Mouse (Mus musculus) hindbrain, postnatal 0 days (tissue): ENCODE results near the gene Nt5c. TPM values are rescaled to one million over a fixed set of nuclear protein-coding genes. Genes with fewer than 3 reads are reported as not detected.

ENCODE experiments used
- ATAC-seq: fragments of 200-750 bp; cut with Nextera tagmentation; 2 replicates; pipeline ENCODE4 v1.8.0; 2017; ENCODE audit warnings: mild to moderate bottlenecking, moderate TSS enrichment, moderate library complexity
- DNase-seq: peaks from one replicate; pipeline ENCODE4 v3.0.0-alpha.2; 2015; ENCODE audit warnings: low spot score
- H3K27ac ChIP-seq: fragments of 300-500 bp; sonication (generic); 2 replicates; pipeline ENCODE4 v1.5.1; 2014; ENCODE audit warnings: mild to moderate bottlenecking
- H3K27me3 ChIP-seq: fragments of 300-500 bp; sonication (generic); 2 replicates; pipeline ENCODE4 v1.6.1; 2014; ENCODE audit warnings: low read length, mixed read lengths; ENCODE audit not compliant: insufficient read depth
- H3K36me3 ChIP-seq: fragments of 300-500 bp; sonication (generic); 2 replicates; pipeline ENCODE4 v1.6.1; 2014; ENCODE audit warnings: low read length, mixed read lengths; ENCODE audit not compliant: insufficient read depth
- H3K4me1 ChIP-seq: fragments of 300-500 bp; sonication (generic); 2 replicates; pipeline ENCODE4 v1.6.1; 2014; ENCODE audit warnings: antibody characterized with exemption, low read length, mixed read lengths; ENCODE audit not compliant: insufficient read depth
- H3K4me2 ChIP-seq: fragments of 300-500 bp; sonication (generic); 2 replicates; pipeline ENCODE4 v1.6.1; 2014; ENCODE audit warnings: low read depth, mild to moderate bottlenecking, low read length, moderate library complexity, mixed read lengths
- H3K4me3 ChIP-seq: fragments of 300-500 bp; sonication (generic); 2 replicates; pipeline ENCODE4 v1.5.1; 2014; ENCODE audit warnings: low read length
- H3K9ac ChIP-seq: fragments of 300-500 bp; sonication (generic); replicated peaks from 2 replicates; pipeline ENCODE4 v1.6.1; 2014; ENCODE audit warnings: mild to moderate bottlenecking, low read length, moderate library complexity, mixed read lengths
- H3K9me3 ChIP-seq: fragments of 300-500 bp; sonication (generic); 2 replicates; pipeline ENCODE4 v1.6.1; 2016; ENCODE audit warnings: low read length, mixed read lengths
- CTCF ChIP-seq: IDR thresholded peaks from 2 replicates; pipeline ENCODE4 v1.5.1; 2016; ENCODE audit warnings: antibody characterized with exemption, control low read depth, low read depth
- WGBS: fragments of 180-500 bp; shearing (Covaris S2); extraction: QIAGEN DNeasy Blood & Tissue Kit; methylation state at CpG from one replicate; pipeline ENCODE4 v1.1.7; 2014; 5-methylcytosine and 5-hydroxymethylcytosine counted together
- polyA plus RNA-seq: library from polyadenylated mRNA; unstranded; fragments of >200 nt; fragmentation: Nextera tagmentation; extraction: Ambion mirVana; gene quantifications from 2 replicates; pipeline ENCODE4 v1.2.1, GENCODE M21; 2015
- total RNA-seq: library from RNA; depleted of rRNA; stranded (reverse); fragments of >200 nt; gene quantifications from 2 replicates; pipeline ENCODE4 v1.2.3, GENCODE M21; 2014

Gene Nt5c
- total and polyA plus RNA-seq, 2 experiments from 2014 or later, result 54.3 to 130 TPM

- H3K27me3 ChIP-seq, result no peaks in the 10 kb centered on the region
- peaks cover 5% of the 10 kb centered on the region; the same call in 1 of the 2 replicates for H3K4me1 ChIP-seq
- peak overlapping the region; percentile 79 for H3K4me2 ChIP-seq
- peak overlapping the region; percentile 76 for H3K9ac ChIP-seq
- no peak for TF ChIP-seq CTCF
- no peak for DNase-seq
- no peaks in the 10 kb centered on the region for H3K9me3 ChIP-seq
- ATAC-seq, result peak; percentile 19; the same call in 1 of the 2 replicates
- H3K27ac ChIP-seq, result peak overlapping the region; percentile 87
- 22% methylated on average over 25 of the region's 25 CpGs for WGBS
- peak overlapping the region; percentile 72 for H3K4me3 ChIP-seq
- no peaks in the 10 kb centered on the region; the same call in 1 of the 2 replicates for H3K36me3 ChIP-seq
These were observed 964 bp downstream of the Nt5c start for GRCm38 (mm10) chr11:115490441-115491355.

- H3K36me3 ChIP-seq, result no peaks in the 10 kb centered on the region; the same call in 1 of the 2 replicates
- TF ChIP-seq CTCF, result no peak
- H3K27me3 ChIP-seq, result no peaks in the 10 kb centered on the region
- H3K9me3 ChIP-seq, result no peaks in the 10 kb centered on the region
- no peak overlapping the region for H3K4me3 ChIP-seq
- 92% methylated on average over 19 of the region's 19 CpGs for WGBS
- no peak overlapping the region for H3K4me2 ChIP-seq
- ATAC-seq, result no peak
- no peak for DNase-seq
- no peak overlapping the region for H3K27ac ChIP-seq
- peaks cover 5% of the 10 kb centered on the region; the same call in 1 of the 2 replicates for H3K4me1 ChIP-seq
- H3K9ac ChIP-seq, result no peak overlapping the region
These were observed 3.0 kb downstream of the Nt5c start for GRCm38 (mm10) chr11:115488551-115489104.

- no peak overlapping the region for H3K4me3 ChIP-seq
- DNase-seq, result no peak
- TF ChIP-seq CTCF, result no peak
- H3K27ac ChIP-seq, result no peak overlapping the region
- no peaks in the 10 kb centered on the region for H3K27me3 ChIP-seq
- no peaks in the 10 kb centered on the region; the same call in 1 of the 2 replicates for H3K36me3 ChIP-seq
- no peak overlapping the region for H3K9ac ChIP-seq
- H3K4me1 ChIP-seq, result no peaks in the 10 kb centered on the region
- no peak for ATAC-seq
- no peak overlapping the region for H3K4me2 ChIP-seq
- WGBS, result 40% methylated on average over 12 of the region's 12 CpGs
- H3K9me3 ChIP-seq, result no peaks in the 10 kb centered on the region
These were observed 6.5 kb downstream of the Nt5c start for GRCm38 (mm10) chr11:115485155-115485554.

DNA sequence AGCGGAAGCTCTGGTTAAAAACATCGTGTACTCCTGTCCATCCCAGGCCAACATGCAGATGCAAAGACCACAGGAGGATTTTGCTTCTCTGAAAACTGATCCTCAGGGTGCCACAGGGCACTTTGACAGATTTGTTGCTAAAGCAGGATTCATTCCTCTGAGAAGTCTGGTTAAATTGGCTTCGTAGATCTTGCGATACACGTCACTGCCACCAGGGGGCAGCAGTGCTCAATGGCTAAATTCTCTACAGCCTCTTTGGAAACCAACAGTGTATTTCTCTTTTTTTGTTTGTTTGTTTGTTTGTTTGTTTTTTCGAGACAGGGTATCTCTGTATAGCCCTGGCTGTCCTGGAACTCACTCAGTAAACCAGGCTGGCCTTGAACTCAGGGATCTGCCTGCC is 7.9 kb downstream of the Nt5c start:
- no peaks in the 10 kb centered on the region for H3K9me3 ChIP-seq
- TF ChIP-seq CTCF, result peak; percentile 97
- 18% methylated on average over 6 of the region's 6 CpGs for WGBS
- no peak overlapping the region for H3K4me2 ChIP-seq
- ATAC-seq (0 out of 2 replicates have a peak, but pooled peaks have one; percentile 7), DNase-seq (peak; percentile 87)
- no peaks in the 10 kb centered on the region; the same call in 1 of the 2 replicates for H3K36me3 ChIP-seq
- no peak overlapping the region for H3K27ac ChIP-seq
- no peak overlapping the region for H3K4me3 ChIP-seq
- no peaks in the 10 kb centered on the region for H3K4me1 ChIP-seq
- no peaks in the 10 kb centered on the region for H3K27me3 ChIP-seq
- H3K9ac ChIP-seq, result no peak overlapping the region

GRCm38 (mm10) chr11:115483278-115483677 is 8.4 kb downstream of the Nt5c start:
- no peak for TF ChIP-seq CTCF

GRCm38 (mm10) chr11:115481553-115482259 is 10.0 kb downstream of the Nt5c start:
- Histone ChIP-seq H3K4me3 (no peak overlapping the region), H3K36me3 (no peaks in the 10 kb centered on the region), H3K27me3 (no peaks in the 10 kb centered on the region), H3K4me2 (no peak overlapping the region), H3K9me3 (no peaks in the 10 kb centered on the region), H3K9ac (no peak overlapping the region), H3K4me1 (no peaks in the 10 kb centered on the region; the same call in 1 of the 2 replicates), H3K27ac (no peak overlapping the region)
- WGBS, result 83% methylated on average over 6 of the region's 6 CpGs
- ATAC-seq, result no peak
- no peak for DNase-seq
- TF ChIP-seq CTCF, result no peak

More at GRCm38 (mm10) chr11:115483278-115483677, 8.4 kb downstream of the Nt5c start:
- Histone ChIP-seq H3K9me3 (no peaks in the 10 kb centered on the region), H3K36me3 (no peaks in the 10 kb centered on the region), H3K9ac (no peak overlapping the region), H3K27me3 (no peaks in the 10 kb centered on the region), H3K27ac (no peak overlapping the region; the same call in 1 of the 2 replicates), H3K4me1 (no peaks in the 10 kb centered on the region), H3K4me2 (no peak overlapping the region), H3K4me3 (no peak overlapping the region)
- 65% methylated on average over 11 of the region's 11 CpGs for WGBS
- DNase-seq (no peak), ATAC-seq (no peak)
